Mouse (Mus musculus) kidney, embryonic 16.5 days (tissue): ENCODE measurements around the gene Ttc39b. TPM values are rescaled to one million over a fixed set of nuclear protein-coding genes. Genes with fewer than 3 reads are reported as not detected.

Source experiments
- ATAC-seq: fragments of 200-750 bp; cut with Nextera tagmentation; 2 replicates; pipeline ENCODE4 v1.8.0; 2017; ENCODE audit warnings: moderate TSS enrichment; ENCODE audit not compliant: low FRiP score, low TSS enrichment
- H3K27ac ChIP-seq: fragments of 300-500 bp; sonication (generic); 2 replicates; pipeline ENCODE4 v1.5.1; 2014; ENCODE audit warnings: low read length
- H3K27me3 ChIP-seq: fragments of 300-500 bp; sonication (generic); 2 replicates; pipeline ENCODE4 v1.6.1; 2014; ENCODE audit warnings: low read length, control low read depth, mixed read lengths; ENCODE audit not compliant: insufficient read depth
- H3K36me3 ChIP-seq: fragments of 300-500 bp; sonication (generic); 2 replicates; pipeline ENCODE4 v1.6.1; 2014; ENCODE audit warnings: low read length, control low read depth, mixed read lengths; ENCODE audit not compliant: insufficient read depth
- H3K4me1 ChIP-seq: fragments of 300-500 bp; sonication (generic); 2 replicates; pipeline ENCODE4 v1.6.1; 2014; ENCODE audit warnings: low read length, control low read depth, mixed read lengths; ENCODE audit not compliant: insufficient read depth
- H3K4me2 ChIP-seq: fragments of 300-500 bp; sonication (generic); replicated peaks from 2 replicates; pipeline ENCODE4 v1.6.1; 2014; ENCODE audit warnings: low read depth, low read length
- H3K4me3 ChIP-seq: fragments of 300-500 bp; sonication (generic); 2 replicates; pipeline ENCODE4 v1.5.1; 2014; ENCODE audit warnings: mild to moderate bottlenecking, low read length
- H3K9ac ChIP-seq: fragments of 300-500 bp; sonication (generic); replicated peaks from 2 replicates; pipeline ENCODE4 v1.6.1; 2014; ENCODE audit warnings: low read length
- H3K9me3 ChIP-seq: fragments of 300-500 bp; sonication (generic); 2 replicates; pipeline ENCODE4 v1.6.1; 2016; ENCODE audit warnings: low read length, control low read depth
- WGBS: fragments of 180-500 bp; shearing (Covaris S2); extraction: QIAGEN DNeasy Blood & Tissue Kit; methylation state at CpG from one replicate; pipeline ENCODE4 v1.1.7; 2014; 5-methylcytosine and 5-hydroxymethylcytosine counted together
- polyA plus RNA-seq: library from polyadenylated mRNA; unstranded; fragments of >200 nt; fragmentation: Nextera tagmentation; extraction: Ambion mirVana; gene quantifications from 2 replicates; pipeline ENCODE4 v1.2.1, GENCODE M21; 2015

Ttc39b gene
- polyA plus RNA-seq, 1 experiment from 2014 or later: 2.6 TPM

GRCm38 (mm10) chr4:83224242-83224641, 99.8 kb downstream of the Ttc39b start:
- Histone ChIP-seq H3K36me3 (no peaks in the 10 kb centered on the region), H3K4me2 (no peak overlapping the region), H3K27ac (no peak overlapping the region), H3K4me3 (no peak overlapping the region), H3K9ac (no peak overlapping the region), H3K27me3 (no peaks in the 10 kb centered on the region), H3K9me3 (no peaks in the 10 kb centered on the region), H3K4me1 (peaks cover 17% of the 10 kb centered on the region)
- no peak for ATAC-seq
- 40% methylated on average over 5 of the region's 5 CpGs for WGBS

GRCm38 (mm10) chr4:83223197-83223596, 100.9 kb downstream of the Ttc39b start:
- no peak for ATAC-seq
- WGBS: 74% methylated on average over 5 of the region's 5 CpGs
- peaks cover 7% of the 10 kb centered on the region; the same call in 1 of the 2 replicates for H3K4me1 ChIP-seq
- no peaks in the 10 kb centered on the region for H3K36me3 ChIP-seq
- no peak overlapping the region for H3K27ac ChIP-seq
- no peak overlapping the region for H3K9ac ChIP-seq
- no peak overlapping the region for H3K4me3 ChIP-seq
- H3K9me3 ChIP-seq: no peaks in the 10 kb centered on the region
- H3K4me2 ChIP-seq: no peak overlapping the region
- no peaks in the 10 kb centered on the region for H3K27me3 ChIP-seq

- no peaks in the 10 kb centered on the region for H3K27me3 ChIP-seq
- no peaks in the 10 kb centered on the region for H3K36me3 ChIP-seq
- no peak overlapping the region for H3K4me2 ChIP-seq
- ATAC-seq: no peak
- no peak overlapping the region for H3K9ac ChIP-seq
- H3K27ac ChIP-seq: no peak overlapping the region
- no peaks in the 10 kb centered on the region for H3K4me1 ChIP-seq
- 78% methylated on average over 13 of the region's 13 CpGs for WGBS
- H3K4me3 ChIP-seq: no peak overlapping the region
- no peaks in the 10 kb centered on the region for H3K9me3 ChIP-seq
Measured at GRCm38 (mm10) chr4:83220761-83221557, 103.1 kb downstream of the Ttc39b start.

GRCm38 (mm10) chr4:83219253-83219652, 104.8 kb downstream of the Ttc39b start:
- Histone ChIP-seq H3K9ac (no peak overlapping the region), H3K27me3 (no peaks in the 10 kb centered on the region), H3K27ac (no peak overlapping the region), H3K4me3 (no peak overlapping the region), H3K4me2 (no peak overlapping the region), H3K4me1 (peaks cover 8% of the 10 kb centered on the region), H3K36me3 (no peaks in the 10 kb centered on the region), H3K9me3 (no peaks in the 10 kb centered on the region)
- ATAC-seq: no peak
- 63% methylated on average over 5 of the region's 5 CpGs for WGBS

- Histone ChIP-seq H3K4me3 (no peak overlapping the region), H3K4me1 (peaks cover 8% of the 10 kb centered on the region), H3K4me2 (no peak overlapping the region), H3K36me3 (no peaks in the 10 kb centered on the region), H3K27me3 (no peaks in the 10 kb centered on the region), H3K9ac (no peak overlapping the region), H3K9me3 (no peaks in the 10 kb centered on the region), H3K27ac (no peak overlapping the region)
- no peak for ATAC-seq
- 89% methylated on average over 5 of the region's 5 CpGs for WGBS
Measured at GRCm38 (mm10) chr4:83217128-83217527, 106.9 kb downstream of the Ttc39b start.

- H3K36me3 ChIP-seq: no peaks in the 10 kb centered on the region
- no peak overlapping the region for H3K4me3 ChIP-seq
- H3K9me3 ChIP-seq: no peaks in the 10 kb centered on the region
- peak overlapping the region; percentile 27; the same call in 1 of the 2 replicates for H3K27ac ChIP-seq
- no peak for ATAC-seq
- peaks cover 13% of the 10 kb centered on the region for H3K4me1 ChIP-seq
- H3K9ac ChIP-seq: no peak overlapping the region
- WGBS: 80% methylated on average over 7 of the region's 7 CpGs
- H3K4me2 ChIP-seq: no peak overlapping the region
- H3K27me3 ChIP-seq: no peaks in the 10 kb centered on the region
Measured at GRCm38 (mm10) chr4:83216381-83216780, 107.7 kb downstream of the Ttc39b start.

GRCm38 (mm10) chr4:83215776-83216175, 108.3 kb downstream of the Ttc39b start:
- Histone ChIP-seq H3K9me3 (no peaks in the 10 kb centered on the region), H3K27ac (peak overlapping the region; percentile 79), H3K9ac (no peak overlapping the region), H3K4me2 (no peak overlapping the region), H3K36me3 (no peaks in the 10 kb centered on the region), H3K4me3 (no peak overlapping the region), H3K4me1 (peaks cover 13% of the 10 kb centered on the region), H3K27me3 (no peaks in the 10 kb centered on the region)
- WGBS: 80% methylated on average over 1 of the region's 1 CpGs
- no peak for ATAC-seq

GRCm38 (mm10) chr4:83214822-83215558, 109.1 kb downstream of the Ttc39b start:
- no peaks in the 10 kb centered on the region for H3K36me3 ChIP-seq
- H3K4me3 ChIP-seq: no peak overlapping the region
- ATAC-seq: peak; percentile 66
- H3K4me2 ChIP-seq: no peak overlapping the region
- peaks cover 13% of the 10 kb centered on the region for H3K4me1 ChIP-seq
- H3K9ac ChIP-seq: no peak overlapping the region
- WGBS: 45% methylated on average over 9 of the region's 9 CpGs
- H3K9me3 ChIP-seq: no peaks in the 10 kb centered on the region
- peak overlapping the region; percentile 79 for H3K27ac ChIP-seq
- no peaks in the 10 kb centered on the region for H3K27me3 ChIP-seq

GRCm38 (mm10) chr4:83213752-83214151, 110.3 kb downstream of the Ttc39b start:
- Histone ChIP-seq H3K9ac (no peak overlapping the region), H3K9me3 (no peaks in the 10 kb centered on the region), H3K27ac (0 out of 2 replicates have a peak overlapping the region, but pooled peaks have one; percentile 44), H3K4me1 (peaks cover 13% of the 10 kb centered on the region), H3K4me3 (no peak overlapping the region), H3K36me3 (no peaks in the 10 kb centered on the region), H3K4me2 (no peak overlapping the region), H3K27me3 (no peaks in the 10 kb centered on the region)
- no peak for ATAC-seq
- WGBS: 83% methylated on average over 6 of the region's 6 CpGs

GRCm38 (mm10) chr4:83211709-83212108, 112.3 kb downstream of the Ttc39b start:
- 0 out of 2 replicates have a peak overlapping the region, but pooled peaks have one; percentile 4 for H3K4me3 ChIP-seq
- H3K27ac ChIP-seq: peak overlapping the region; percentile 65
- no peaks in the 10 kb centered on the region for H3K36me3 ChIP-seq
- H3K4me2 ChIP-seq: peak overlapping the region; percentile 38
- H3K9me3 ChIP-seq: no peaks in the 10 kb centered on the region
- H3K9ac ChIP-seq: peak overlapping the region; percentile 43; the same call in 1 of the 2 replicates
- H3K27me3 ChIP-seq: no peaks in the 10 kb centered on the region
- ATAC-seq: peak; percentile 52; the same call in 1 of the 2 replicates
- WGBS: 22% methylated on average over 12 of the region's 12 CpGs
- H3K4me1 ChIP-seq: peaks cover 13% of the 10 kb centered on the region
